Mouse (Mus musculus): Measurements from ENCODE around the gene Ccdc62. TPM values are rescaled to one million over a fixed set of nuclear protein-coding genes. Genes with fewer than 3 reads are reported as not detected.

The Ccdc62 gene
- polyA plus RNA-seq, 1 experiment from 2014 or later, result 6.3 TPM

- H3K4me3 ChIP-seq (ENCODE audit: low read length), result no peak overlapping the region
- ATAC-seq (replicated peaks; ENCODE audit: extremely low read depth, insufficient read depth, low FRiP score), result no peak
- H3K27ac ChIP-seq (ENCODE audit: low read length), result peak overlapping the region; percentile 86
- H3K9me3 ChIP-seq (replicated peaks; ENCODE audit: control insufficient read depth, low read length), result no peaks in the 10 kb centered on the region
- H3K36me3 ChIP-seq (ENCODE audit: control insufficient read depth, insufficient read depth), result no peaks in the 10 kb centered on the region
- peak overlapping the region; percentile 17; the same call in 1 of the 2 replicates for H3K4me2 ChIP-seq (ENCODE audit: low read depth, low read length)
- H3K4me1 ChIP-seq (ENCODE audit: control insufficient read depth, insufficient read depth, low read length), result peaks cover 65% of the 10 kb centered on the region
- 73% methylated on average over 9 of the region's 9 CpGs for WGBS
- no peaks in the 10 kb centered on the region for H3K27me3 ChIP-seq (ENCODE audit: control insufficient read depth, insufficient read depth, low read length)
- peak overlapping the region; percentile 36 for H3K9ac ChIP-seq (ENCODE audit: low read length)
These were observed 50.2 kb downstream of the Ccdc62 start for GRCm38 (mm10) chr5:123980521-123981249.

- H3K9me3 ChIP-seq (replicated peaks; ENCODE audit: control insufficient read depth, low read length), result no peaks in the 10 kb centered on the region
- H3K4me1 ChIP-seq (ENCODE audit: control insufficient read depth, insufficient read depth, low read length), result peaks cover 65% of the 10 kb centered on the region
- no peaks in the 10 kb centered on the region for H3K36me3 ChIP-seq (ENCODE audit: control insufficient read depth, insufficient read depth)
- H3K27me3 ChIP-seq (ENCODE audit: control insufficient read depth, insufficient read depth, low read length), result no peaks in the 10 kb centered on the region
- no peak overlapping the region for H3K4me3 ChIP-seq (ENCODE audit: low read length)
- H3K27ac ChIP-seq (ENCODE audit: low read length), result peak overlapping the region; percentile 86
- peak overlapping the region; percentile 30; the same call in 1 of the 2 replicates for H3K4me2 ChIP-seq (ENCODE audit: low read depth, low read length)
- WGBS, result 43% methylated on average over 6 of the region's 6 CpGs
- peak overlapping the region; percentile 36 for H3K9ac ChIP-seq (ENCODE audit: low read length)
- no peak for ATAC-seq (replicated peaks; ENCODE audit: extremely low read depth, insufficient read depth, low FRiP score)
These were observed 50.7 kb downstream of the Ccdc62 start for GRCm38 (mm10) chr5:123981250-123981554.

GRCm38 (mm10) chr5:123982838-123983237, 52.4 kb downstream of the Ccdc62 start:
- H3K36me3 ChIP-seq (ENCODE audit: control insufficient read depth, insufficient read depth), result no peaks in the 10 kb centered on the region
- no peak overlapping the region for H3K27ac ChIP-seq (ENCODE audit: low read length)
- H3K27me3 ChIP-seq (ENCODE audit: control insufficient read depth, insufficient read depth, low read length), result no peaks in the 10 kb centered on the region
- no peaks in the 10 kb centered on the region for H3K9me3 ChIP-seq (replicated peaks; ENCODE audit: control insufficient read depth, low read length)
- no peak for ATAC-seq (replicated peaks; ENCODE audit: extremely low read depth, insufficient read depth, low FRiP score)
- peaks cover 63% of the 10 kb centered on the region for H3K4me1 ChIP-seq (ENCODE audit: control insufficient read depth, insufficient read depth, low read length)
- no peak overlapping the region for H3K4me2 ChIP-seq (ENCODE audit: low read depth, low read length)
- no peak overlapping the region for H3K9ac ChIP-seq (ENCODE audit: low read length)
- WGBS, result 71% methylated on average over 11 of the region's 11 CpGs
- no peak overlapping the region for H3K4me3 ChIP-seq (ENCODE audit: low read length)

GRCm38 (mm10) chr5:123985434-123985833, 55.0 kb downstream of the Ccdc62 start:
- 0 out of 2 replicates have a peak, but pooled peaks have one; percentile 11 for ATAC-seq (replicated peaks; ENCODE audit: extremely low read depth, insufficient read depth, low FRiP score)
- Histone ChIP-seq H3K9me3 (replicated peaks; ENCODE audit: control insufficient read depth, low read length) (no peaks in the 10 kb centered on the region), H3K9ac (ENCODE audit: low read length) (peak overlapping the region; percentile 47), H3K4me2 (ENCODE audit: low read depth, low read length) (no peak overlapping the region), H3K27ac (ENCODE audit: low read length) (peak overlapping the region; percentile 30), H3K4me1 (ENCODE audit: control insufficient read depth, insufficient read depth, low read length) (peaks cover 49% of the 10 kb centered on the region), H3K36me3 (ENCODE audit: control insufficient read depth, insufficient read depth) (no peaks in the 10 kb centered on the region), H3K4me3 (ENCODE audit: low read length) (no peak overlapping the region), H3K27me3 (ENCODE audit: control insufficient read depth, insufficient read depth, low read length) (no peaks in the 10 kb centered on the region)
- 51% methylated on average over 9 of the region's 9 CpGs for WGBS

DNA sequence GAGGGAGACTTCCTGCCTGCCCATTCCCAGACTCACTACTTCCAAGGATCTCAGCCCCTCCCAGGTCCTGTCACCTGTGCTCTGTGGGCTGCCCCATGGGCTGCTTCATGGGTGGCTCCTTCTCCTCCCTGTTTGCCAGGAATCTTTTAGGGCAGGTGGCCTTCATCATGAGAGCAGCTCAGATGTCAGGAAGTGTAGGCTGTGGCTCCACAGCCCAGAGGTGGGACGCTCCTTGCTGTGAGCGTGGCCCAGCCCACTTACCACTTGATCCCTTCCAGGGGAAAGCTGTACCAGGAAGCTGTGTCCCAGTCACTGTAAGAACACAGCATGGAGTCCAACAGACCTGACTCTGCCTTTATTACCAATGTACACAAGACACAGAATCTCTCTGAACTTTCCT, 56.4 kb downstream of the Ccdc62 start:
- Histone ChIP-seq H3K36me3 (ENCODE audit: control insufficient read depth, insufficient read depth) (no peaks in the 10 kb centered on the region), H3K4me2 (ENCODE audit: low read depth, low read length) (no peak overlapping the region), H3K27ac (ENCODE audit: low read length) (no peak overlapping the region), H3K4me3 (ENCODE audit: low read length) (no peak overlapping the region), H3K27me3 (ENCODE audit: control insufficient read depth, insufficient read depth, low read length) (no peaks in the 10 kb centered on the region), H3K4me1 (ENCODE audit: control insufficient read depth, insufficient read depth, low read length) (peaks cover 38% of the 10 kb centered on the region), H3K9me3 (replicated peaks; ENCODE audit: control insufficient read depth, low read length) (no peaks in the 10 kb centered on the region), H3K9ac (ENCODE audit: low read length) (no peak overlapping the region)
- no peak for ATAC-seq (replicated peaks; ENCODE audit: extremely low read depth, insufficient read depth, low FRiP score)
- WGBS, result 47% methylated on average over 2 of the region's 2 CpGs

DNA sequence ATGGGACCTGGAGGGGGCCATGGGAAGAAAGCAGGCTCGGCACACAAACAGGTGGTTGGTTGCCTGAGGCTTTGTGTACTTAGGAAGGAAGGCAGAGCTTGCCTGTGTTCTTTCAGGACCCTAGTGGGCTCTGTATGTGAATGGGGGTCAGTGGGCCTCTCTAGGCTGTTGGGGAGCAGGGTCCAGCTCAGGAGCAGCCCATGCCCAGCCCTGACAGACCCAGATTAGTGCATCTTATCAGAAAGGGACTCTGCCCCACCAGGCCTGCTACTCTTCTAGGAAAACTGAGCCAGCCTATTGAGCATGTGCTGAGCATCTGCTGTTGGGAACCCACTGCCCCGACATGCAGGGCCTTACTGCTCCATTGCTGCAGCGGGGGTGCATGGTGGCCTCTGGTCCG, 57.0 kb downstream of the Ccdc62 start:
- no peaks in the 10 kb centered on the region for H3K27me3 ChIP-seq (ENCODE audit: control insufficient read depth, insufficient read depth, low read length)
- H3K9ac ChIP-seq (ENCODE audit: low read length), result no peak overlapping the region
- no peaks in the 10 kb centered on the region for H3K36me3 ChIP-seq (ENCODE audit: control insufficient read depth, insufficient read depth)
- no peaks in the 10 kb centered on the region for H3K9me3 ChIP-seq (replicated peaks; ENCODE audit: control insufficient read depth, low read length)
- no peak overlapping the region for H3K4me3 ChIP-seq (ENCODE audit: low read length)
- ATAC-seq (replicated peaks; ENCODE audit: extremely low read depth, insufficient read depth, low FRiP score), result no peak
- 81% methylated on average over 4 of the region's 4 CpGs for WGBS
- no peak overlapping the region for H3K27ac ChIP-seq (ENCODE audit: low read length)
- H3K4me1 ChIP-seq (ENCODE audit: control insufficient read depth, insufficient read depth, low read length), result peaks cover 37% of the 10 kb centered on the region
- H3K4me2 ChIP-seq (ENCODE audit: low read depth, low read length), result no peak overlapping the region

- peaks cover 40% of the 10 kb centered on the region for H3K4me1 ChIP-seq (ENCODE audit: control insufficient read depth, insufficient read depth, low read length)
- no peak for ATAC-seq (replicated peaks; ENCODE audit: extremely low read depth, insufficient read depth, low FRiP score)
- no peaks in the 10 kb centered on the region for H3K9me3 ChIP-seq (replicated peaks; ENCODE audit: control insufficient read depth, low read length)
- H3K27ac ChIP-seq (ENCODE audit: low read length), result 0 out of 2 replicates have a peak overlapping the region, but pooled peaks have one; percentile 10
- H3K36me3 ChIP-seq (ENCODE audit: control insufficient read depth, insufficient read depth), result no peaks in the 10 kb centered on the region
- 76% methylated on average over 20 of the region's 20 CpGs for WGBS
- H3K4me2 ChIP-seq (ENCODE audit: low read depth, low read length), result no peak overlapping the region
- H3K27me3 ChIP-seq (ENCODE audit: control insufficient read depth, insufficient read depth, low read length), result no peaks in the 10 kb centered on the region
- no peak overlapping the region for H3K4me3 ChIP-seq (ENCODE audit: low read length)
- H3K9ac ChIP-seq (ENCODE audit: low read length), result no peak overlapping the region
These were observed 59.7 kb downstream of the Ccdc62 start for GRCm38 (mm10) chr5:123989941-123990885.

DNA sequence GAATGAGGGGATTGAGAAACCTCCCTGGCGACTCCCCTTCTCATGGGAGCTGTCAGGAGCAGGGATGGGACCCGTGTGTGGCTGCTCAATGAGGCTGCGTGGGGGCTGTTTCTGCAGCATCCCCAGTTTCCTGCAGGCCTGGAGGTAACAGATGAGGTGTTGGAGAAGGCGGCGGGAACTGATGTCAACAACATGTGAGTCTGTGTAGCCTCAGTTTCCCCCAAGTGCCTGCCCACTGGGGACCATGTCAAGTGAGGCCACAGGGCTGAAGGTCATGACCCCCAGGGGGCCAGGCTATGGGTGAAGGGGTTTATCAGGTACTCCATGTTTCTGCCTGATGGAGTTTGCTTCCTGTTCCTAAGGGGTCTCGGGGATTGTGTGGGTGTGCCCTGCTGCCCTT, 60.8 kb downstream of the Ccdc62 start:
- no peaks in the 10 kb centered on the region for H3K9me3 ChIP-seq (replicated peaks; ENCODE audit: control insufficient read depth, low read length)
- no peak overlapping the region for H3K9ac ChIP-seq (ENCODE audit: low read length)
- WGBS, result 76% methylated on average over 6 of the region's 6 CpGs
- H3K27ac ChIP-seq (ENCODE audit: low read length), result no peak overlapping the region; the same call in 1 of the 2 replicates
- no peaks in the 10 kb centered on the region for H3K27me3 ChIP-seq (ENCODE audit: control insufficient read depth, insufficient read depth, low read length)
- peaks cover 31% of the 10 kb centered on the region for H3K4me1 ChIP-seq (ENCODE audit: control insufficient read depth, insufficient read depth, low read length)
- no peaks in the 10 kb centered on the region for H3K36me3 ChIP-seq (ENCODE audit: control insufficient read depth, insufficient read depth)
- ATAC-seq (replicated peaks; ENCODE audit: extremely low read depth, insufficient read depth, low FRiP score), result no peak
- no peak overlapping the region for H3K4me2 ChIP-seq (ENCODE audit: low read depth, low read length)
- H3K4me3 ChIP-seq (ENCODE audit: low read length), result no peak overlapping the region

DNA sequence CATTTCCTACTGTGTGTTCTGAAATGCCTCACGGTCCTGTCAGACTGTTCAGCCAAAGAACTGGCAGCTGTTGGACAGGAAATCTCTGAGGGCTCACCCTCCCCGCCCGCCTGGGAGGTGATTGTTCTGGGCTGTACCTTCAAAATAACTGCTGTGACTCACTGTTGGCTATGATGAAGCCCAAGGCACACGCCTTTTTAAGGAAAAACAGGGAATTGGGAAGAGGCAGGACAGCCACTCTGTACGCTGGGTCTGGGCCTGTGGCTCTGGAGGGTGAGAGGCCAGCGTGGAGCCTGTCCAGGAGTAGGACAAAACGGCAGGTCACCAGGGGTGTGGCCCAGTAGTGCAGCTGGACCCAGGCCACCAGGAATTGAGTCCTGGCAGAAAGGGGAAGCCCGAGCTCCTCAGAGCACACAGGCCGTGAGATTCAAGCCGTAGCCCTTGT, 61.7 kb downstream of the Ccdc62 start:
- whole genome bisulfite sequencing, result 55% methylated on average over 10 of the region's 10 CpGs
- H3K9ac ChIP-seq (ENCODE audit: low read length), result no peak overlapping the region; the same call in 1 of the 2 replicates

More for the DNA sequence above, 61.7 kb downstream of the Ccdc62 start:
- no peak overlapping the region for H3K4me3 ChIP-seq (ENCODE audit: low read length)
- ATAC-seq (replicated peaks; ENCODE audit: extremely low read depth, insufficient read depth, low FRiP score), result peak; percentile 43
- H3K4me1 ChIP-seq (ENCODE audit: control insufficient read depth, insufficient read depth, low read length), result peaks cover 31% of the 10 kb centered on the region
- H3K9me3 ChIP-seq (replicated peaks; ENCODE audit: control insufficient read depth, low read length), result no peaks in the 10 kb centered on the region
- no peaks in the 10 kb centered on the region for H3K27me3 ChIP-seq (ENCODE audit: control insufficient read depth, insufficient read depth, low read length)
- peak overlapping the region; percentile 74 for H3K27ac ChIP-seq (ENCODE audit: low read length)
- no peaks in the 10 kb centered on the region for H3K36me3 ChIP-seq (ENCODE audit: control insufficient read depth, insufficient read depth)
- no peak overlapping the region for H3K4me2 ChIP-seq (ENCODE audit: low read depth, low read length)

Data from heart, embryonic 16.5 days (tissue).